Mouse (Mus musculus) liver, embryonic 16.5 days (tissue): ENCODE results near the gene Mtg1. TPM values are rescaled to one million over a fixed set of nuclear protein-coding genes. Genes with fewer than 3 reads are reported as not detected.
"Not testable (repeated sequence)": the region's sequence is repeated elsewhere in the genome, so short reads cannot be mapped to it uniquely, and the experiment has no call there.

Experiments
- ATAC-seq: fragments of 200-750 bp; cut with Nextera tagmentation; 2 replicates; pipeline ENCODE4 v1.8.0; 2017; ENCODE audit warnings: low read depth, mild to moderate bottlenecking, moderate number of reproducible peaks, moderate library complexity
- H3K27ac ChIP-seq: fragments of 300-500 bp; sonication (generic); 2 replicates; pipeline ENCODE4 v1.5.1; 2014; ENCODE audit warnings: mild to moderate bottlenecking, low read length
- H3K27me3 ChIP-seq: fragments of 300-500 bp; sonication (generic); 2 replicates; pipeline ENCODE4 v1.6.1; 2014; ENCODE audit warnings: low read depth, low read length, mixed read lengths; ENCODE audit not compliant: control insufficient read depth, insufficient read depth
- H3K36me3 ChIP-seq: fragments of 300-500 bp; sonication (generic); 2 replicates; pipeline ENCODE4 v1.6.1; 2014; ENCODE audit warnings: mild to moderate bottlenecking; ENCODE audit not compliant: control insufficient read depth, insufficient read depth
- H3K4me1 ChIP-seq: fragments of 300-500 bp; sonication (generic); 2 replicates; pipeline ENCODE4 v1.6.1; 2014; ENCODE audit warnings: low read depth, low read length, mixed read lengths; ENCODE audit not compliant: control insufficient read depth
- H3K4me2 ChIP-seq: fragments of 300-500 bp; sonication (generic); 2 replicates; pipeline ENCODE4 v1.6.1; 2014; ENCODE audit warnings: low read depth, low read length, mixed read lengths
- H3K4me3 ChIP-seq: fragments of 300-500 bp; sonication (generic); 2 replicates; pipeline ENCODE4 v1.5.1; 2014; ENCODE audit warnings: low read depth, mild to moderate bottlenecking, low read length
- H3K9ac ChIP-seq: fragments of 300-500 bp; sonication (generic); 2 replicates; pipeline ENCODE4 v1.6.1; 2014; ENCODE audit warnings: low read depth, low read length
- H3K9me3 ChIP-seq: fragments of 300-500 bp; sonication (generic); replicated peaks from 2 replicates; pipeline ENCODE4 v1.6.1; 2016; ENCODE audit warnings: low read length; ENCODE audit not compliant: control insufficient read depth
- WGBS: fragments of 180-500 bp; shearing (Covaris S2); extraction: QIAGEN DNeasy Blood & Tissue Kit; methylation state at CpG from one replicate; pipeline ENCODE4 v1.1.7; 2014; ENCODE audit not compliant: insufficient replicate concordance; 5-methylcytosine and 5-hydroxymethylcytosine counted together
- polyA plus RNA-seq: library from polyadenylated mRNA; unstranded; fragments of >200 nt; fragmentation: Nextera tagmentation; extraction: Ambion mirVana; gene quantifications from 2 replicates; pipeline ENCODE4 v1.2.1, GENCODE M21; 2015

The Mtg1 gene
- polyA plus RNA-seq, 1 experiment from 2014 or later: 13.0 TPM

DNA sequence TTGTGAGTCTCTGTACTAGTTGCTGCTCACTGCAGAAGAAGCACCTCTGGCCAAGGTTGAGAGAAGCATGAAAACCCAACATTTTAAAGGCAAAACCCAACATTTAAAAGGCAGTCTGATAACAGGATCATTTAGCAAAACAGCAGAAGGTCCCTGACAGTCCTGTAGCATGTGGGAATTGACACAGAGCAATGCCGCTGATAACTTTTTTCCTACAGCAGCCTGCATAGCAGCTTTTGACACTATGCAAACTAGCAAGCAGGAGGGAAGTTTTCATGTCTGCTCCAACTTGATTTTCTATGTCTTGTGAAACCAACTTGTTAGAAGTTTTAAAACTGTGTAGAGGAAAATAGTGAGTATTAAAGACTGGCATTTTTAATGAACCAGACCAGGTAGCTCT lies 13.0 kb upstream of the Mtg1 start:
- Histone ChIP-seq H3K36me3 (no peaks in the 10 kb centered on the region), H3K4me2 (no peak overlapping the region), H3K9me3 (no peaks in the 10 kb centered on the region), H3K27ac (no peak overlapping the region; the same call in 1 of the 2 replicates), H3K4me3 (no peak overlapping the region), H3K27me3 (no peaks in the 10 kb centered on the region), H3K9ac (no peak overlapping the region), H3K4me1 (peaks cover 9% of the 10 kb centered on the region)
- WGBS: 81% methylated on average over 1 of the region's 1 CpGs
- ATAC-seq: no peak

DNA sequence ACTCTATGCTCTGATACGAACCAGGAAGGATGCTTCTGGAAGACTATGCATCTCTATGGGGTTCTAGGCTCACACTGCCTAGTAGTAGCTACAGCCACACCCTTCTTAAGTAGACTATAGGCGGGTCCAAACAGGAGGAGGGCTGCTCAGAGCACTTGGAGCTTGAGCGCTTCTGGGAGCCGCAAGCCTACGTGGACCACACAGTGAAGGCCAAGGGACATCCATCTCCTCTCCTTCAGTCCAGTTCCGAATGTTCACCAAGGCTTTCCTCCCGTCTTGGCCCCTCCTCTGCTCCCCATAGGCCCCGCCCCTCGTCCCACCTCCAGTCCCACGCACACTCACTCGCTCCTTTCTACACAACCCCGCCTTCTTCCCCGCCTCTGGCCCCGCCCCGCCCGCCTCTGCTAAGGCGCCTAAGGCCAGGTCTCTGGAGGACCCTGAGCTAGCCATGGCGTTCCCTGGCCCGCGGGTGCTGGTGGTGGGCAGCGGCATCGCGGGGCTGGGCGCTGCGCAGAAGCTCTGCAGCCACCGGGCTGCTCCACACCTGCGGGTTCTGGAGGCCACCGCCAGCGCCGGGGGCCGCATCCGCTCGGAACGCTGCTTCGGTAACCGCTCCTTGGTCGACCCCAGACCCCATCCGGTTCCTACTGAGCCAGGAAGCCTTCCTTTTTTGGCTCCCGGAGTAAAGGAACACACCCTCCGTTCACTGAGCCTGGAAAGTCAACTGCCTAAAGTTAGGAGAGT lies 11.9 kb upstream of the Mtg1 start:
- WGBS: 1% methylated on average over 40 of the region's 40 CpGs
- Histone ChIP-seq H3K9ac (peak overlapping the region; percentile 81), H3K27me3 (no peaks in the 10 kb centered on the region), H3K4me3 (peak overlapping the region; percentile 78), H3K9me3 (no peaks in the 10 kb centered on the region), H3K27ac (no peak overlapping the region), H3K36me3 (no peaks in the 10 kb centered on the region), H3K4me1 (peaks cover 9% of the 10 kb centered on the region), H3K4me2 (peak overlapping the region; percentile 97)
- ATAC-seq: peak; percentile 99

DNA sequence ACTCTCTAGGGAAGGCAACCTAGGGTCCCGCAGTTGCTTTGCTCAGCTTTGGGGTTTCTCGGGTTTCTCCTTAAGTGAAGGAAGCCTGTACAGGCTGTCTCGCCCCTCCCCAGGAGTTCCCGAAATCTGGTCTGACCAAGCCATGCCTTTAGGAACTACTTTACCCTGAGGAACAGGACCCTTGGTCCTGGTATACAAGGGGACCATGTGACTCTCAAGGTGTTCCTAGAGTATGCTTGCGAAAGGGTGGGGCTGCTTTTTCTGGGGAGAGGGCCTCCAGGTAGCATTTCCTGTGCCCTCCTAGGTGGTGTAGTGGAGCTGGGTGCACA lies 11.4 kb upstream of the Mtg1 start:
- peak overlapping the region; percentile 81 for H3K9ac ChIP-seq
- no peak overlapping the region for H3K27ac ChIP-seq
- no peaks in the 10 kb centered on the region for H3K36me3 ChIP-seq
- no peaks in the 10 kb centered on the region for H3K27me3 ChIP-seq
- no peaks in the 10 kb centered on the region for H3K9me3 ChIP-seq
- H3K4me2 ChIP-seq: peak overlapping the region; percentile 97
- H3K4me1 ChIP-seq: peaks cover 9% of the 10 kb centered on the region
- ATAC-seq: no peak
- WGBS: 6% methylated on average over 5 of the region's 5 CpGs
- peak overlapping the region; percentile 78 for H3K4me3 ChIP-seq

DNA sequence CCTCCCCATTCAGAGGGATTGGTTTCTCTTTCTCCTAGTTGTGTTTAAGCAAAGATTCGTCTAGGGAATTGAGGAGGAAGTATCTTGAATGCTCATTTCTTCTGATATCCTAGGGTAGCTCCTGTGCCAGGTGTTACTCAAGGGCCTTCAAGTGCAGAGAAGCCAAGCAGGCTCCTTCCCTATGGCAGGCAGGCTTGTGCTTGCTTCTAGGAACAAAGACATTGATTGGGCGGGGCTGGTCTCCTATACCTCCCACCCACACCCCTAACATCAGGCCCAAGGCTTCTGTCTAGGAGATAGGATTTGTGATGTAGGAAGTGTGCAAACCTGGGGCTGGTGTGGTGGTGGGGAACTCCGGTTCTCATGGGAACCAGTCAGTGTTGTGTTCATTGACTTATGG lies 10.4 kb upstream of the Mtg1 start:
- no peaks in the 10 kb centered on the region for H3K27me3 ChIP-seq
- no peaks in the 10 kb centered on the region for H3K9me3 ChIP-seq
- H3K4me2 ChIP-seq: no peak overlapping the region
- H3K36me3 ChIP-seq: no peaks in the 10 kb centered on the region
- H3K27ac ChIP-seq: no peak overlapping the region
- no peak overlapping the region for H3K4me3 ChIP-seq
- peaks cover 9% of the 10 kb centered on the region for H3K4me1 ChIP-seq
- WGBS: 51% methylated on average over 3 of the region's 3 CpGs
- H3K9ac ChIP-seq: no peak overlapping the region
- ATAC-seq: no peak

GRCm38 (mm10) chr7:140127911-140128310 lies 9.5 kb upstream of the Mtg1 start:
- WGBS: 29% methylated on average over 2 of the region's 2 CpGs
- no peaks in the 10 kb centered on the region for H3K36me3 ChIP-seq
- H3K4me2 ChIP-seq: no peak overlapping the region
- H3K9ac ChIP-seq: no peak overlapping the region
- H3K4me1 ChIP-seq: peaks cover 9% of the 10 kb centered on the region
- ATAC-seq: no peak
- no peak overlapping the region for H3K4me3 ChIP-seq
- H3K27me3 ChIP-seq: no peaks in the 10 kb centered on the region
- no peak overlapping the region for H3K27ac ChIP-seq
- H3K9me3 ChIP-seq: no peaks in the 10 kb centered on the region

GRCm38 (mm10) chr7:140132184-140132583 lies 5.2 kb upstream of the Mtg1 start:
- not testable (repeated sequence) for H3K36me3 ChIP-seq, H3K4me2 ChIP-seq, H3K4me3 ChIP-seq, H3K9me3 ChIP-seq, H3K4me1 ChIP-seq, H3K9ac ChIP-seq, H3K27ac ChIP-seq, H3K27me3 ChIP-seq, ATAC-seq
- WGBS: 63% methylated on average over 7 of the region's 7 CpGs

DNA sequence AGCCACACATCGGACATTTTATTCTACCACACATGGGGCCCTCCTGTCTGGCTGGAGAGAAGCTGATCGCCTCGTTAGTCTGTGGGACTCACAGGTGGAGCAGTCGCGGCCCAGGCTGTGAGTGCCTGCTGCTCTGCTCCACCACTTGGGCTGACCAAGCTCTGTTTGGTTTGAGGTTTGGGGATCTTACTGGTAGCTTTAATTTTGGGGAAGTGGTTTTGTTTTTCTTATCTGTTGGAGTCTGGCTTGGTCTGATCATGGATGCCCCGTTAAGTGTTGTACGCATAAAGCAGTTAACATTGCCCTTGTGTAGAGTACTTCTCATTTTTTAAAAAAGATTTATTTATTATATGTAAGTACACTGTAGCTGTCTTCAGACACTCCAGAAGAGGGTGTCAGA lies 3.3 kb upstream of the Mtg1 start:
- ATAC-seq, H3K4me3 ChIP-seq, H3K9ac ChIP-seq, H3K27me3 ChIP-seq, H3K27ac ChIP-seq, H3K4me1 ChIP-seq, H3K36me3 ChIP-seq, H3K9me3 ChIP-seq, H3K4me2 ChIP-seq: not testable (repeated sequence)
- WGBS: 24% methylated on average over 5 of the region's 7 CpGs

DNA sequence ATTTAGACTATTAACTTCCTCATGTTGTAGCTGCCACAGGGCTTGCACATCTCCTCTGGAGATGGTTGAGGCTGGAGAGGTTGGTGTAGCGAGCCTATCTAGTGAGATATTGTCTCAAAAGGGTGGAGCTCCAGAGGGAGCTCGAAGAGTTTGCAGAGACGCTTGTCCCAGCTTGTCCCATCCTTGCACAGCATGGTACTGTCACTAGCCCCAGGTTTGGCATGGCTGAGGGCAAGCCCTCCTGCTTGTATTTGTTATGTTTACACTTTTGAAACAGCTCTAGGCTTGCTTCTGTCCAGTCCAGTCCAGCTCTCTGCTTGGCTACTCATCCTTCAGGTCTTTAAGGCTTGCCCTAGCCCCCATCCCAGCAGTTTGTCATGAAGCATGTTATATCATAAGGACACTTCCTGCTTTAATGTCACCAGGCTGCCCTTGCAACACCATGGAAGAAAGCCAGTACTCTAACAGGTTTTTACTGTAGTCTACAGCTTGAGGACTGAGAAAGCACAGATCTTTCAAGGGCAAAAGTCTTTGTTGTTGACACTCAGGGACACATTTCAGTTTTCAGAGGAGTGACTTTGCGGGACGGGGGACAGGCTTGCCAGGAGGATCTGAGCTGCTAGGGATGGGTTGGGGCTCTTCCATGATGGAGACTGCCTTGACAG lies 2.1 kb upstream of the Mtg1 start:
- Histone ChIP-seq H3K4me1 (peaks cover 8% of the 10 kb centered on the region), H3K4me3 (no peak overlapping the region), H3K27ac (no peak overlapping the region), H3K27me3 (no peaks in the 10 kb centered on the region), H3K9me3 (no peaks in the 10 kb centered on the region), H3K4me2 (no peak overlapping the region), H3K36me3 (no peaks in the 10 kb centered on the region), H3K9ac (no peak overlapping the region)
- WGBS: 52% methylated on average over 5 of the region's 5 CpGs
- no peak for ATAC-seq

DNA sequence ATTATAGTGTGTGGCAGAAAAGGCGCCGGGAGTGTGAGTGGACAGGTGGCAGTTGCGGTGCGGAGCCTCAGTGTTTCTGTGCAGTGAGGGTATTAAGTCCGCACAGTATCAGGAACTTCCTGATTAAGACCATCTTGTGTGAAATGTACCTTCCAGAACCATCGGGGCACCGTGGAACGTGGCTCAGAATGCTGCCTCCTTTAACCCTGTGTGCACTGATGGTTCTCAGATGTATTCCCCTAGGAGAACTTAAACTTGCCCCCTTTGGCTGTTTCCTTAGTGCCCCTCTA lies 602 bp downstream of the Mtg1 start:
- H3K4me3 ChIP-seq: peak overlapping the region; percentile 91
- no peak for ATAC-seq
- WGBS: 0% methylated on average over 8 of the region's 8 CpGs
- no peaks in the 10 kb centered on the region for H3K36me3 ChIP-seq
- H3K27me3 ChIP-seq: no peaks in the 10 kb centered on the region
- peaks cover 8% of the 10 kb centered on the region for H3K4me1 ChIP-seq
- no peaks in the 10 kb centered on the region for H3K9me3 ChIP-seq
- peak overlapping the region; percentile 79 for H3K27ac ChIP-seq
- H3K9ac ChIP-seq: peak overlapping the region; percentile 90
- H3K4me2 ChIP-seq: peak overlapping the region; percentile 92
